Mouse (Mus musculus): ENCODE results near the gene Timmdc1. TPM values are rescaled to one million over a fixed set of nuclear protein-coding genes. Genes with fewer than 3 reads are reported as not detected.
A peak's percentile ranks its signal among the peaks of the same experiment; 100 is the strongest.

The Timmdc1 gene
- polyA plus RNA-seq, 1 experiment from 2014 or later, result 18.5 TPM

DNA sequence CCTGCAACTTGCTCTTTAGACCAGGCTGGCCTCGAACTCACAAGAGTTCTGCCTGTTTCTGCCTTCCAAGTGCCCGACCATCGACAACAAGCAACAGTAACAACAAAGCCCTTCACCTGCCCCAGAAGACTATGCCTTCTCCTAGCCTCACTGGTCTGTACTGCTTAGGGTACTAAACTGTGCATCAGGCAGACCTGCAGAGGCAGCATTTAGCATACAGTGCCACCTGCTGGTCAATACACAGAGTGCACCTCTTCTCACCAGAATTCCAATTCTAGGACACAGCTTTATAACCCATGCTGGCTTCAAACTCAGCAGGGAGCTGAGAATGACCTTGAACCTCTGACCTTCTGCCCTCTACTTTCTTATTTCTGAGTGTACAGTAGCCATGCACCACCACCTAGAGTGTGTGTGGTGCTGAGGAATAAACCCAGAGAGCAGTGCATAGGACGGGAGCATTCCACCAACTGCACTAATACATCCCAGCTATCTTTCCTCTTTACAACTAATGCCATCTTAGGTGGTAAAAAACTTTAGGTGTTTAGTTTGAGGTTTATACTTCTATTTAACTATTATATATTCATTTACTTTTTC lies 16.3 kb downstream of the Timmdc1 start:
- 71% methylated on average over 4 of the region's 4 CpGs for WGBS
- Histone ChIP-seq H3K9ac (ENCODE audit: low read depth, low read length) (no peak overlapping the region), H3K27ac (replicated peaks; ENCODE audit: low read depth, low read length) (no peak overlapping the region), H3K27me3 (replicated peaks; ENCODE audit: control insufficient read depth, insufficient read depth, low read length) (no peaks in the 10 kb centered on the region), H3K36me3 (ENCODE audit: control insufficient read depth, insufficient read depth, low read length) (peaks cover 64% of the 10 kb centered on the region), H3K4me3 (ENCODE audit: low read depth, low read length) (no peak overlapping the region), H3K9me3 (ENCODE audit: control insufficient read depth, low read length) (no peaks in the 10 kb centered on the region), H3K4me2 (ENCODE audit: low read depth, low read length) (no peak overlapping the region), H3K4me1 (ENCODE audit: control insufficient read depth, insufficient read depth, low read length) (no peaks in the 10 kb centered on the region)
- DNase-seq (ENCODE audit: low spot score) (peak; percentile 72), ATAC-seq (ENCODE audit: low read depth) (peak; percentile 85)

- Histone ChIP-seq H3K4me3 (ENCODE audit: low read depth, low read length) (no peak overlapping the region), H3K9ac (ENCODE audit: low read depth, low read length) (no peak overlapping the region), H3K27ac (replicated peaks; ENCODE audit: low read depth, low read length) (no peak overlapping the region), H3K27me3 (replicated peaks; ENCODE audit: control insufficient read depth, insufficient read depth, low read length) (no peaks in the 10 kb centered on the region), H3K9me3 (ENCODE audit: control insufficient read depth, low read length) (no peaks in the 10 kb centered on the region), H3K4me2 (ENCODE audit: low read depth, low read length) (no peak overlapping the region), H3K4me1 (ENCODE audit: control insufficient read depth, insufficient read depth, low read length) (no peaks in the 10 kb centered on the region), H3K36me3 (ENCODE audit: control insufficient read depth, insufficient read depth, low read length) (peaks cover 69% of the 10 kb centered on the region)
- 91% methylated on average over 4 of the region's 4 CpGs for WGBS
- no peak for DNase-seq (ENCODE audit: low spot score)
- no peak for ATAC-seq (ENCODE audit: low read depth)
Observed at GRCm38 (mm10) chr16:38503528-38503927, 18.9 kb downstream of the Timmdc1 start.

- Histone ChIP-seq H3K9ac (ENCODE audit: low read depth, low read length) (no peak overlapping the region), H3K9me3 (ENCODE audit: control insufficient read depth, low read length) (no peaks in the 10 kb centered on the region), H3K36me3 (ENCODE audit: control insufficient read depth, insufficient read depth, low read length) (peaks cover 71% of the 10 kb centered on the region), H3K4me1 (ENCODE audit: control insufficient read depth, insufficient read depth, low read length) (no peaks in the 10 kb centered on the region), H3K27ac (replicated peaks; ENCODE audit: low read depth, low read length) (no peak overlapping the region), H3K27me3 (replicated peaks; ENCODE audit: control insufficient read depth, insufficient read depth, low read length) (no peaks in the 10 kb centered on the region), H3K4me2 (ENCODE audit: low read depth, low read length) (no peak overlapping the region), H3K4me3 (ENCODE audit: low read depth, low read length) (no peak overlapping the region)
- 92% methylated on average over 10 of the region's 10 CpGs for WGBS
- DNase-seq (ENCODE audit: low spot score), result no peak
- no peak for ATAC-seq (ENCODE audit: low read depth)
Observed at GRCm38 (mm10) chr16:38502469-38502868, 20.0 kb downstream of the Timmdc1 start.

DNA sequence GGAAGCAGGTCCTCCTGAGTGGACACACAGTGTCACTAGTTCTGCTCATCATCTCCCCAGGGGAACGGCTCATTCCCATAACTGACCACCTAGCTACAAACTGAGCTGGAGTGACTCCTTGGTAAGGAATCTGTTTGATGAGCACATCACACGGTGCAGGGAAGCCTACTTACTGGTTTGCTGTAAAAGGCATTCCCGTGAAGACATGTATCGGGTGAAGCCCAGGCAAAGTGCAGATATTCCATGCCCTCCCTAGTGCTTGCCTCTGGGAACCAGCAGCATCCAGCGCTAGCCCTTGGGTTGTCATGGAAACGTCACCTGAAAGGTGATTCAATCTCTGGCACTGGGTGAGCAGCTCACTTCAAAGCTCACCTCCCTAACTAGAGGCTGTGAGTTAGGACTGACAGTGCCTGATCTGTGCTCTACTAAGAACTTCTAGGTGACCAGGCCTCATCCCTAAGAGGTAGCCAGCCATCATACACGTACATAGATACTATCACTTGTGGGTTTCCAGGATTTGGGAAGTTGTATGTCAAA lies 25.8 kb downstream of the Timmdc1 start:
- no peak overlapping the region for H3K4me2 ChIP-seq (ENCODE audit: low read depth, low read length)
- H3K27ac ChIP-seq (replicated peaks; ENCODE audit: low read depth, low read length), result no peak overlapping the region
- H3K36me3 ChIP-seq (ENCODE audit: control insufficient read depth, insufficient read depth, low read length), result peaks cover 44% of the 10 kb centered on the region
- H3K4me1 ChIP-seq (ENCODE audit: control insufficient read depth, insufficient read depth, low read length), result no peaks in the 10 kb centered on the region
- H3K27me3 ChIP-seq (replicated peaks; ENCODE audit: control insufficient read depth, insufficient read depth, low read length), result no peaks in the 10 kb centered on the region
- no peaks in the 10 kb centered on the region for H3K9me3 ChIP-seq (ENCODE audit: control insufficient read depth, low read length)
- no peak for DNase-seq (ENCODE audit: low spot score)
- ATAC-seq (ENCODE audit: low read depth), result no peak
- H3K9ac ChIP-seq (ENCODE audit: low read depth, low read length), result no peak overlapping the region
- 76% methylated on average over 7 of the region's 7 CpGs for WGBS
- no peak overlapping the region for H3K4me3 ChIP-seq (ENCODE audit: low read depth, low read length)

- 82% methylated on average over 10 of the region's 10 CpGs for WGBS
- H3K36me3 ChIP-seq (ENCODE audit: control insufficient read depth, insufficient read depth, low read length), result peaks cover 26% of the 10 kb centered on the region; the same call in 1 of the 2 replicates
- DNase-seq (ENCODE audit: low spot score), result peak; percentile 40
Observed at GRCm38 (mm10) chr16:38493890-38494289, 28.6 kb downstream of the Timmdc1 start.

GRCm38 (mm10) chr16:38492551-38492950 lies 29.9 kb downstream of the Timmdc1 start:
- H3K9me3 ChIP-seq (ENCODE audit: control insufficient read depth, low read length), result no peaks in the 10 kb centered on the region
- H3K9ac ChIP-seq (ENCODE audit: low read depth, low read length), result no peak overlapping the region
- no peak for DNase-seq (ENCODE audit: low spot score)
- H3K4me2 ChIP-seq (ENCODE audit: low read depth, low read length), result no peak overlapping the region
- no peaks in the 10 kb centered on the region for H3K27me3 ChIP-seq (replicated peaks; ENCODE audit: control insufficient read depth, insufficient read depth, low read length)
- H3K4me1 ChIP-seq (ENCODE audit: control insufficient read depth, insufficient read depth, low read length), result no peaks in the 10 kb centered on the region
- H3K4me3 ChIP-seq (ENCODE audit: low read depth, low read length), result no peak overlapping the region
- peaks cover 13% of the 10 kb centered on the region; the same call in 1 of the 2 replicates for H3K36me3 ChIP-seq (ENCODE audit: control insufficient read depth, insufficient read depth, low read length)
- H3K27ac ChIP-seq (replicated peaks; ENCODE audit: low read depth, low read length), result no peak overlapping the region
- WGBS, result 83% methylated on average over 3 of the region's 3 CpGs
- ATAC-seq (ENCODE audit: low read depth), result no peak

More at GRCm38 (mm10) chr16:38493890-38494289, 28.6 kb downstream of the Timmdc1 start:
- H3K27me3 ChIP-seq (replicated peaks; ENCODE audit: control insufficient read depth, insufficient read depth, low read length), result no peaks in the 10 kb centered on the region
- no peak overlapping the region for H3K4me3 ChIP-seq (ENCODE audit: low read depth, low read length)
- H3K27ac ChIP-seq (replicated peaks; ENCODE audit: low read depth, low read length), result no peak overlapping the region
- no peak for ATAC-seq (ENCODE audit: low read depth)
- H3K9me3 ChIP-seq (ENCODE audit: control insufficient read depth, low read length), result no peaks in the 10 kb centered on the region
- no peaks in the 10 kb centered on the region for H3K4me1 ChIP-seq (ENCODE audit: control insufficient read depth, insufficient read depth, low read length)
- H3K4me2 ChIP-seq (ENCODE audit: low read depth, low read length), result no peak overlapping the region
- H3K9ac ChIP-seq (ENCODE audit: low read depth, low read length), result no peak overlapping the region

DNA sequence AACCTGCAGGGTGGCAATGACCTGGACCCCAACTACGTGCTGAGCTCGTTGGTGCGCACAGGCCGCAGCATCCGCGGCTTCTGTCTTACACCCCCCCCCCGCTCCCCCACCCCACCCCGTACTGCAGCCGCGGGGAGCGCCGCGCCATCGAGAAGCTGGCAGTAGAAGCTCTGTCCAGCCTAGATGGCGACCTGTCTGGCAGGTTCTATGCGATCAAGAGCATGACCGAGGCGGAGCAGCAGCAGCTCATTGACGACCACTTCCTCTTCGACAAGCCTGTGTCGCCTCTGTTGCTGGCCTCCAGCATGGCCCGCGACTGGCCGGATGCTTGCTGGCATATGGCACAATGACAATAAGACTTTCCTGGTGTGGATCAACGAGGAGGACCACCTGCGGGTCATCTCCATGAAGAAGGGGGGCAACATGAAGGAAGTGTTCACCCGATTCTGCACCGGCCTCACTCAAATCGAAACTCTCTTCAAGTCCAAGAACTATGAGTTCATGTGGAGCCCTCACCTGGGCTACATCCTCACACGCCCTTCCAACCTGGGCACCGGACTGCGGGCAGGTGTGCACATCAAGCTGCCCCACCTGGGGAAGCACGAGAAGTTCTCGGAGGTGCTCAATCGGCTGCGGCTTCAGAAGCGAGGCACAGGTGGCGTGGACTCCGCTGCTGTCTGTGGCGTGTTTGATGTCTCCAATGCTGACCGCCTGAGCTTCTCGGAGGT lies 38.7 kb downstream of the Timmdc1 start:
- ATAC-seq (ENCODE audit: low read depth) (no peak), DNase-seq (ENCODE audit: low spot score) (no peak)
- H3K4me1 ChIP-seq (ENCODE audit: control insufficient read depth, insufficient read depth, low read length), result peaks cover 7% of the 10 kb centered on the region; the same call in 1 of the 2 replicates
- no peak overlapping the region for H3K27ac ChIP-seq (replicated peaks; ENCODE audit: low read depth, low read length)
- H3K9ac ChIP-seq (ENCODE audit: low read depth, low read length), result peak overlapping the region; percentile 48
- peak overlapping the region; percentile 55 for H3K4me2 ChIP-seq (ENCODE audit: low read depth, low read length)
- H3K36me3 ChIP-seq (ENCODE audit: control insufficient read depth, insufficient read depth, low read length), result no peaks in the 10 kb centered on the region
- no peaks in the 10 kb centered on the region for H3K9me3 ChIP-seq (ENCODE audit: control insufficient read depth, low read length)
- H3K27me3 ChIP-seq (replicated peaks; ENCODE audit: control insufficient read depth, insufficient read depth, low read length), result peaks cover 19% of the 10 kb centered on the region
- peak overlapping the region; percentile 32 for H3K4me3 ChIP-seq (ENCODE audit: low read depth, low read length)
- 43% methylated on average over 31 of the region's 42 CpGs for WGBS

GRCm38 (mm10) chr16:38482780-38483562 lies 39.5 kb downstream of the Timmdc1 start:
- DNase-seq (ENCODE audit: low spot score) (peak; percentile 34), ATAC-seq (ENCODE audit: low read depth) (no peak)
- H3K27ac ChIP-seq (replicated peaks; ENCODE audit: low read depth, low read length), result no peak overlapping the region
- peak overlapping the region; percentile 48 for H3K9ac ChIP-seq (ENCODE audit: low read depth, low read length)
- 22% methylated on average over 30 of the region's 32 CpGs for WGBS
- H3K36me3 ChIP-seq (ENCODE audit: control insufficient read depth, insufficient read depth, low read length), result no peaks in the 10 kb centered on the region
- peaks cover 7% of the 10 kb centered on the region; the same call in 1 of the 2 replicates for H3K4me1 ChIP-seq (ENCODE audit: control insufficient read depth, insufficient read depth, low read length)
- no peaks in the 10 kb centered on the region for H3K9me3 ChIP-seq (ENCODE audit: control insufficient read depth, low read length)
- H3K4me3 ChIP-seq (ENCODE audit: low read depth, low read length), result peak overlapping the region; percentile 32
- peak overlapping the region; percentile 55 for H3K4me2 ChIP-seq (ENCODE audit: low read depth, low read length)
- peaks cover 19% of the 10 kb centered on the region for H3K27me3 ChIP-seq (replicated peaks; ENCODE audit: control insufficient read depth, insufficient read depth, low read length)
